Mouse (Mus musculus) cortical plate, adult 2 months (tissue): ENCODE measurements at regions not wholly inside any gene's neighbourhood (a gene's known extent, or its start where the extent isn't known, plus 50 kb on each side); places are given as distances from the start of the nearest gene placed in this dataset.

Source experiments
- CTCF ChIP-seq: fragments of 200-500 bp; IDR thresholded peaks from 2 replicates; pipeline ENCODE4 v1.5.1; 2011; ENCODE audit warnings: mild to moderate bottlenecking, control low read depth, low read length; ENCODE audit not compliant: insufficient read depth; ENCODE audit errors: extremely low read depth
- POLR2A ChIP-seq: fragments of 200-500 bp; IDR thresholded peaks from 2 replicates; pipeline ENCODE4 v1.6.1; 2011; ENCODE audit warnings: mild to moderate bottlenecking, low read length, control low read depth; ENCODE audit not compliant: insufficient read depth; ENCODE audit errors: extremely low read depth

DNA sequence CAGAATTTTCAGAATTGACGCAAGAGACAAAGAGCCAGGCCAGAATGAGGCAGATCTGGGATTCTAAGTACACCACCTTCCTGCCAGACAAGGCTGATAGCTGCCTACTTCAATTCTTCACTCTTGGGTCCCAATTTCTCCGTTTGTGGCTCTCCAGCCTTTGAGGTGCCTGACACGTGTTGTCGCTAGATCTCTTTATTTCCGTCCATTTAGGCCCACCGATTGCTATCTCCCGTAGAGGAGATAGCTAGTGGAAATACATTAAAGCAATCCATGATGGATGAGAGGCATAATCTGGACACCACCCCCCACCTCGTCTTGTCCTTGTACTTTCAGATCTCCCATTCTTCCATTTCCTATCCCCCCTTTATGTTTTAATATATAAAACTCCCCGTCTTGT, 114.6 kb upstream of the Tmtc2 start:
- TF ChIP-seq CTCF (no peak), POLR2A (no peak)
